Mouse (Mus musculus): ENCODE results near the gene Gm38394.
A peak's percentile ranks its signal among the peaks of the same experiment; 100 is the strongest.
"Not testable (repeated sequence)": the region's sequence is repeated elsewhere in the genome, so short reads cannot be mapped to it uniquely, and the experiment has no call there.

Gm38394 gene

DNA sequence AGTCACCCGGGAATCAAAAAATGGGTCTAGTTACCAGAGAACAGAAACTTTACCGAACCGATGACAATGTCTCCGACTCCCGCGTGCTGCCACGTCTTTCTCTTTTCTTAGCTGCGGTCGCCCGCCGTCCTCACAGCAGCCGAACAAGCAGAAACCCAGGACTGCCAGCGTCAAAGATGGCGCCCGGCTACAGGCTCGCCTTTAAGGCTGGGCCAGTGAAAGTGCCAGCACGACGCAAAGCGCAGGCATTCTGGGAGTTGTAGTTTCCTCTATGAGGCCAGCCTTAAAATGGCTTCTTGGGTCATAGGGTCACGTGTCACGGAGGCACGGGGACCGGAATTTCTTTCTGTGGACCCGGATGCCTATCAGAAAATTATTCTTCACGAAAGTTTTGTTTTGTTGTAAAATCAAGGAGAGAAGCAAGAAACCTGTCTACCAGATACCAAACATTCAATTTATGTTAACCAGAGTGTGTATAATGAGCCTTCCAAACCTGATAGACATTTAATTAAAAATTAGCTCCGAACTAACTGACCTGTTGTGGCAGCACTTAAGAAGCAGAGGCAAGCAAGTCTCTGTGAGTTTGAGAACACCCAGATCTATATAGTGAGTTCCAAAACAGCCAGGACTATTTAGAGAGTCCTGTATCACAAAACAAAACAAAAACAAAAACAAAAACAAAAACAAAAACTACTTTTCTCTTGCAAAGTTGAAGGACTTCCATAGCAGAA lies at the start of gene Gm38394:
Gene Gm38394, minus strand, starts transcription at position 116 of the 731 bp plus-strand sequence.
- peak; percentile 86 for DNase-seq (ENCODE audit: low spot score)

DNA sequence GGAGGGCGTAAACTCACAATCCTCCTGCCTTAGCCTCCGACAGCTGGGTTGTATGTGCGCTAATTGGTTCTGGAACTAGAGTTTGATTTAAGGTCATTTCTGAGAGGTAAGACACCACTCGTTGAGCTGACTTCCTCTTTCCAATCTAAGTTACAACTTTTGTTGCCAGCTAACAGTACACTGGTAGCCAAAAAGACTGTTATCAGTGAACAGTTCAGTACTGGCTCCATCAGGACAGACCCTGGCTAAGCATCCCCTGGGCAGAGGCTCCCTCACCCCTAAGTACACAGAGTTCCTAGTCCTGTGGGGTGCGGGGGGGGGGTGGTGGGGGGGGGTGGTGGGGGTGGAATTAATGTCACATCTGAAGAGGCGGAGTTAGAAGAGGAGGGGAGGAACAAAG lies 49.8 kb upstream of the Gm38394 start:
- no peak for DNase-seq (ENCODE audit: low spot score)

DNA sequence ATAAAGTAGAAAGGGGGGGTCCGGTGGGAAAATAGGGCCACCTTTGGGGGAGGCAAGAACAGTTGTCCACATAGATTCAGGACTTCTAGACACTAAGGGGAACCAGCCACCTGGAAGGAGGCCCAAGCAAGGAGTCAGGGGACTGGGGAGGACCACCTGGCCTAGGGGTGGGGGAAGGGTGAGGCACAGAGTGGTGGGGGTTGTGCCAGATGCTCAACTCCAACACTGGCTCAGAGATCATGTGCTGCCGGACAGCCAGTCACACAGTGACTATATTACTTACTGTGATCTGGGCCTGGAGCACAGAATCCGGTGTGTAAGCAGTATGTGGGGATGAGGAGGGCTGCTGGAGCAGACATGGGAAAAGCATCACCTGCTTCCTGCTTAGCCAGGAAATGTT lies 48.2 kb upstream of the Gm38394 start:
- DNase-seq (ENCODE audit: low spot score): no peak

DNA sequence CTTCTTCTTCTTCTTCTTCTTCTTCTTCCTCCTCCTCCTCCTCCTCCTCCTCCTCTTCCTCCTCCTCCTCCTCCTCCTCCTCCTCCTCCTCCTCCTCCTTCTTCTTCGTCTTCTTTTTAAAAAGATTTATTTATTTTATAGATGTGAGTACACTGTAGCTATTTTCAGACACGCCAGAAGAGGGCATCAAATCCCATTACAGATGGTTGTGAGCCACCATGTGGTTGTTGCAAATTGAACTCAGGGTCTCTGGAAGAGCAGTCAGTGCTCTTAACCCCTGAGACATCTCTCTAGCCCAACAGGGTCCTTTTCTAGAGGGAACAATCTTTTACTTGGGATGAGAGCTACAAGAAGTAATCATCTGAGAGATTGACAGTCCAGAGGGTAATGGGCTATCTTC lies 40.7 kb upstream of the Gm38394 start:
- not testable (repeated sequence) for DNase-seq (ENCODE audit: low spot score)

DNA sequence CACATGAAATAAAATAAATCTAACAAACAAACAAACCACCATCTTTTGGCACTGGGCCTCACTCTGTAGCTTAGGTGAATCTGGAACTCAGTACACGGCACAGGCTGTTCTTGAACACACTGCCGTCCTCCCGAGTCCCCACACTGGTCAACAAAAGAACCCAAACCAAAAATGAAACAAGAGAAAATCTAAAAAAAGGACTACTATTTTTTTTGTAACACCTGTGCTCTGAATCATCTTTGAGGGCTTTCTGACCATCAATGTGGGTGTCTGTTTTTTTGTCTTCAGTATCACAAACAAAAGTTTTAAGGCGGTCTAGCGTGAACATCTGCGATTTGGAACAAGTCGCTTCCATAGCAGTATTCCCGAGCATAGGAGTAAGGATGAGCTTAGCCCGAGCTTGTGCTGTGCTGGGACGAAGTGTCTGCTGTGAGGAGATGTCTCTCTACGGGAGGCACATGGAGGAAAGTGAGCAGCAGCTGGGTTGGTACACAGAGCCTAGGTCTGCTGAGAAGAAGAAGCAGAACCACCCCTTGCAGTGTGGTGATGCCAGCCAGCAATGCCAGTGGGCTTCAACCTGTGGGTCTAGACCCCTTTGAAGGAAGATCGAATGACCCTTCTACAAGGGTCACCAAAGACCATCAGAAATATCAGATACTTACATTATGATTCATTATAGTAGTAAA lies 37.0 kb upstream of the Gm38394 start:
- DNase-seq (ENCODE audit: low spot score): no peak

DNA sequence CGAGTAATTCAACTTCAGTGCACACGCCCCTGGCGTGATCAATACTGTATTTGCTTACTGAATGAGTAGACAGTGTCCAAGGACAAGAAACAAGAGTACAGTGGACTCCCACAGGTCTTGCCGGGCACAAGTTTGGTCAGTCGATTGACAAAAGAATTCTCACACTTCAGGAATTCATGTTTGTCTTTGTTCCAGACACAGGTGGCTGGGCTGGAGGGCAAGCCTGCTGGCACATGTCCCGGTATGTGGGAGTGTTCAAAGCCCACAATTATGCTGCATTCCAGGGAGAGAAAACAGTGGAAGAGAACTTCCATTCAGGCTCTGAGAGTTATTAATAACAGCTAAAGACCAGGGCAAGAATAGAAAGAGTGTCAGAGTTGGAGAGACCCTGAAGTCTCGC lies 34.8 kb upstream of the Gm38394 start:
- no peak for DNase-seq (ENCODE audit: low spot score)

DNA sequence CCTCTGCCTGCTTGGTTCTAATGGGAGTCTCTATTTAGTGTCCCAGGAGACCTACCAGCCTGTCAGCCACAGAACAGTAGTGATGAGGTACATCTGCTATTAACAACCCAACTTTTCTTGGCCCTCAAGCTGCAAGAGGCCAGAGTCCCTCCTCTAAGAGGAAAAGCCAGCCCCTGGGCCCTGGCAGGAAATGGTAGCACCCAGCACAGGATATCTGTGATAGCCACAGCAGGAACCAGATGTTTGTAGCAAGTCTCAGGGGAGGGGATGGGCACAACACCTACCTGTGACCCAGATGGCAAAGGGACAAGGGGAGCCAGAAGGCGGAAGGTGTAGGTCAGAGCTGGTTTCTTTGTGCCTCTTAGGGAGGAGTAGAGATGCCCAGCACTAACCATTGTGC lies 33.8 kb upstream of the Gm38394 start:
- DNase-seq (ENCODE audit: low spot score): no peak

DNA sequence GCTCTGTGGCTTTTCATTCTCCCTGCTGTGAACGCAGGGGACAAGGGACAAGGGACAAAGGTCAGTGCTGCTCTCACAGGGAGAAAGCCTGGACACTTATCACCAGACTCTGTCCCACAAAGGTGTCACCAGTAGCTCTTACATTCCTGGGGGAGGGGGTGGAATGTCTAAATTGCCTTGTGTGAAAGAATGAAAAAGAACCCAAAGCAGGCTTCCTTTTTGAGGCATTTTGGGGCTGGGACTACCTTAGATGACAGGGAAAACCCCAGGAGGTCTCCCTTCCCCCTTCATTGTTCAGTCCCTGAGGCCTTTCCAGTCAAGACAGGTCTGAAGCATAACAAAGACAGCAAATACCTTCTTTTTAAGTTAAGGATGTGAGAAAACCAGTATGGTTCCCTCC lies 33.2 kb upstream of the Gm38394 start:
- DNase-seq (ENCODE audit: low spot score): no peak

DNA sequence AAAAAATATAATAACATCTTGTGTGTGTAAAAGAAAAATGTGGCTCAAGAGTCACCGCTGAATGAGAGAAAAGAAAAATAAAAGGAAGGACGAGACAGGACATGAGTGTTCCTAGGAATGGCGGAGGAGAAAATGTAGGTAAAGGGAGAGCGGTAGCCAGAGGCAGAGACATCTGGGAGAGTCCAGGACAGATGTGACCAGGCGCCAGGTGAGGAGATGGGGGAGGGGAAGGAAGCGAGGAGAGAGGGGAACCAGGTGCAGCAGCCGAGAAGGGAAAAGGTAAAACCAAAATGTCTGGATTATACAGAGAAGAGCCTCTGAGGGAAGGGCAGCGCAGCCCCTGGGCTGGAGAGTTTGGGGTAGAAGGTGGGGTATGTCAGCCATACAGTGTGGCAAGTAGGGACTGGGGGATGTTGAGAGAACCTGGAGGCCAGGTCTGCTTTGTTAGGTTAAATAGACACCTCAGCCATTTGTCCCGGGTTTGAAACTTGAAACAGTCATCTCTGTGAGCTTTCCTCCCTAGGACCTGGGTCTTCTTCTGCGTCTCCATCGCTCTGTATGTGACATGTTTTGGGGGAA lies 32.5 kb upstream of the Gm38394 start:
- DNase-seq (ENCODE audit: low spot score): no peak

DNA sequence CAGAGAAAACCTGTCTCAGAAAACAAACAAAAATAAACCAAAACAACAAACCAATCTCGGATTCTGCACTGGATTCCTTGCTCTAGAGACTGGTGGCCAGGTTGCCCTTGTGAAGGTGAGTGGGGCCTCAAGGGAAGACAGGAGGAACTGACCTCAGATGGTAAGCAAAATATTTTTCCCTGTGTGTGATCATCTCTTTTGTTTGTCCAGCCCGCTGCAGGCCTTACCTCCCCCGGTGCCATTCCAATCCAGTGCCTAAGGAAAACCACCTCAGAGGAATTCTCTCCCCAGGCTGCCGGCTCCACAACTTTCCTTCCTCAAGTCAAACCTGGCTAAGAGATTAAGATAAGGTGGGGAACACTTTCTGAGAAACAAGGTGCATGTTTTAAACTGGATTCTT lies 31.1 kb upstream of the Gm38394 start:
- no peak for DNase-seq (ENCODE audit: low spot score)

DNA sequence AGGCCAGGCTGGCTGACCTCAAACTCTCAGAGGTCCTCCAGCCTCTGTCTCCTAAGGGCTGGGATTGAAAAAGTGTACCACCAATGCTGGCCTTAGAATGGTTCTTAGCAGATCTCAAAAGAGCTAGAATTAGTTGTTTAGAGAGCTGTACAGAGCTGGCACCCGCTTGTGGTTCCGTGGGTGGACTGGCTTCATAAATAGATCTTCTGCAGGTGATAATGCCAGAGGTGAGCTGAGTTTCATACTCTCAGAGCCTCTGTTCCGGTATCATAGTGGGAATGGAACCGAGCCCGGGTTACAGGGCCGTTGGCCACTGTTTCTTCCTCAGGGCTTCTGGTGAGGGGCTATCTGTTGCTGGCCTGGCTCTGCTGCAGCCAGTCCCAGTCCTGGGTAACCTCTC lies 29.9 kb upstream of the Gm38394 start:
- DNase-seq (ENCODE audit: low spot score): no peak

DNA sequence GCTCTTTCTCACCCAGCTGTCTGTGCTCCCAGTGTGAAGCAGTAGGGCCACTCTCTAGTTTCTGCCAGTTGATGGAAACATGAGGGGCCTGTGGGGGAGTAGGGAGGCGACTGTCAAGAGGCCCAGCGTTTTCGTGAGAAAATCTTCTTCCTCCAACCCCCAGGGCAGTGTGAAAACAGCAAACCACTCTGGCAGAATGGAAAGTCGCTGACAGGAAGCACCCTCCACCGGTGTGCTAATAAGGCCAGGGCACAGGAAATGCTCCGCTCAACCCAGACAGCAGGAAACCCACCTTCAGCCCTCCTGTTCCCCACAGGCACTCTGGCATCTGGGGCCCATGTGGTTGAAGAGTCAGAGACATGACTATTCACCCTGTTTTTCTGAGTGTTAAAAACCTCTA lies 28.8 kb upstream of the Gm38394 start, which contains the start of gene Lax1:
Gene Lax1, minus strand, starts transcription at position 212 of the 400 bp plus-strand sequence.
- DNase-seq (ENCODE audit: low spot score): no peak

DNA sequence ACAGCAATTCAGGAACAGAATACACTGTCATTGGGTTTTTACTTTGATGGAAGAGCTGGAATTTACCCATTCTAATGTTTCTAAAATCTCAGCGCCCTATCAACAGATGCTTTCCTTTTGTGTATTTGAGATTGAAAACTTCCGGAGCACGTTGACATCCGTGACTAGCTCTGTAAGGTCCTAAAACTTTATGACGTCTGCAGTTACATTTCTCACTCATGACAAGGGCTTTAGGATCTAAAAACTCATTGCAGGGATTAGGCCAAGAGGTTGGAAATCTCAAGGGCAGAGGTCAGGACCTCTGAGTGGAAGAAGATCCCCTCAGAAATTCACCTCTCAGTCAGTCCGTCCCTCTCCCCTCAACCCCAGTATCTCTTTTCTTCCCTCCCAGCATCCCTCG lies 27.2 kb upstream of the Gm38394 start:
- DNase-seq (ENCODE audit: low spot score): no peak

DNA sequence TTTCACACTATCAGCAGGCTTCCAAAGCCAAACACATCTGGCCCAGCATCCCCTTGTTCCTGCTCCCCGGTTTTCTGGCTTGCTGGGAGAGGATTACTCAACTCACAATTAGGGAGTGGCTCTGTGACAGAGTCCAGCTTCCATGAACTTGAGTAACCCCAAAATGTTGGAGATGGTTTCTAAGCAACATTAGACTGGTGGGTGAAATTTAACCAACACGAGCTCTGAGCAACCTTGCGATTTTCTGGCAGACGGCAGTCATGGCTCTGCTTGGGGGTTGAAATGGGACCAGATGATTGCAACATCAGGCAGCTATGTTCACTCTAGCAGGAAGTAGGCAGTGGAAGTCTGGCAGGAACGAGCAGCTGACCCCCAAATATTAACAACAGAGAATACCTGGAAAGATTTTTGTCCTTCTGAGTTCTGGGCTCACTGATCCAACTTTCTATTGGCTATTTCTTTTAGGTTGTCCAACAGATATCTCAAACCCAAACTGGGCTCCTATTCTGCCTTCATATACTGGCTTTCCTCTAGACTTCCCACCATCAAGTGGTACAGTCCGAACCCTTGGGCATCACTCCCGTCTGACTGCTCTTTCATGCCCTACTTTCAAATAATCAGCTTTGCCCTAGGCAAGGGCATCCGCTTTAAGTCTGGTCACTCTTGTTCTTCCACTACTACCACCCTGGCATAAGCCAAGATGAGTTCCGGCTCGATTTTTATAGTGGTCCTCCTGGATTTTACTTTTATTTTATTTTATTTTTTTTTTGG lies 24.8 kb upstream of the Gm38394 start:
- no peak for DNase-seq (ENCODE audit: low spot score)

DNA sequence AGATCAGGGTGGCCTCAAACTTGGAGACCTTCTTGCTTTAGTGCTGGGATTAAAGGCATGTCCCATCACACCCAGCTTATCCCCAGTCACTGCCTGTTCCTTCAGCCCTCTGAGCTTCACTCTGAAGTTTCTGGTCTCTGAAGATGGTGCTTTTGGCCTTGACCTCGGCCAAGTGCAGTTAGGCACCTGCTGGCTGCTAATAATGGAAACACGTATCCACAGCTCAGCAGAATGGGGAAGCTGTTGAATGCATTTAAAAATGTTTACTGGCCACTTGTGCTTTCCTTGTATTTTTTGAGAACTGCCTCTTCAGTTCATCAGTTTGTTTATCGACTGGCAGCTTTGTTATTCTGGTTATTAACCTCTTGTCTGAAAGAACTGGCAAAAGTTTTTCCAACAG lies 10.7 kb upstream of the Gm38394 start:
- no peak for DNase-seq (ENCODE audit: low spot score)

DNA sequence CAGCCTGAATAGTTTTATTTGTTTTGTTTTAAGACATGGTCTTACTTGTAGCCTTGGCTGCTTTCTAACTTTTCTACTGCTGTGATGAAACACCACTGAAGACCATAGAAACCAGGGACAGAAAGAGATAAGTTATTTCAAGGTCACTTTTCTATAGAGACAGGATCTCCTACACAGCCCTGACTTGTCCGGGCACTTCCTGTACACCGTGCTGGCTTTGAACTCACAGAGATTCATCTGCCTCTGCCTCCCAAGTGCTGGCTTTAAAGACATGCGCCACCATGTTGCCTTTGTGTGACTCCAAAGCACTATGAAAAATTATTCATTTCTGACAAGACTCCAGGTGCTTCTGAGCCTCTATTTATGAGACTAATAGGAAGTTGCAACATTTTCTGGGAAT lies 10.1 kb upstream of the Gm38394 start:
- no peak for DNase-seq (ENCODE audit: low spot score)

DNA sequence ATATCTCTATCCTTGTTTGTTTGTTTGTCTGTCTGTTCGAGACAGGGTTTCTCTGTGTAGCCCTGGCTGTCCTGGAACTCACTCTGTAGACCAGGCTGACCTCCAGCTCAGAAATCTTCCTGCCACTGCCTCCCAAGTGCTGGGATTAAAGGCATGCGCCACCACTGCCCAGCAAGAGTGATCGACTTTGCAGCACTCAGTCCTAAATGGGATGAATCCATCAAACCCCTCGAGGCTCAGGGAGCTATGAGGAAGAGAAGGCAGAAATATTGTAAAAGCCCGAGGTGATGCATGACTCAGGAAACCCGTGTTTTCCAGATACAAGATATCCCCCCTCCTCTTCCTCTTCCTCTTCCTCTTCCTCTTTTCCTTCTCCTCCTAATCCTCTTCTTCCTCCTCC lies 9.7 kb upstream of the Gm38394 start:
- no peak for DNase-seq (ENCODE audit: low spot score)

DNA sequence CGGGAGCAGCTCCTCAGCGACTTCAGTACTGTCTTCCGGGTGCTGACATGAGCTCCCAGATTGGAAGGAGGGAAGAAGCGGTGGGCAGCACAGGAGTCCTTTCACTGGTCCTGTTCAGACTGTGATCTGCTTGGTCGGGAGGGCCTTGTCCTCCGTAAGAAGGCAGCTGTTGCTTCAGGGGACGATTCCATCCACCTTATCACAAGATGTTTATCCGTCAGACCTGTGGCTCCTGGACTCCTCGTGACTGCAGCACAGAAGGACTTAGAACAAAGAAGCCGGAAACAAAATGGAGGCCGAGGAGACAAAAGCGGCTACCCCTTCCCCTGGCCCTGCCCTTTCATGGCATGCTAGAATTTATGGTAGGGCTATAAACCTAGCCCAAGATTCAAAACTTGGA lies 9.1 kb upstream of the Gm38394 start:
- DNase-seq (ENCODE audit: low spot score): no peak

DNA sequence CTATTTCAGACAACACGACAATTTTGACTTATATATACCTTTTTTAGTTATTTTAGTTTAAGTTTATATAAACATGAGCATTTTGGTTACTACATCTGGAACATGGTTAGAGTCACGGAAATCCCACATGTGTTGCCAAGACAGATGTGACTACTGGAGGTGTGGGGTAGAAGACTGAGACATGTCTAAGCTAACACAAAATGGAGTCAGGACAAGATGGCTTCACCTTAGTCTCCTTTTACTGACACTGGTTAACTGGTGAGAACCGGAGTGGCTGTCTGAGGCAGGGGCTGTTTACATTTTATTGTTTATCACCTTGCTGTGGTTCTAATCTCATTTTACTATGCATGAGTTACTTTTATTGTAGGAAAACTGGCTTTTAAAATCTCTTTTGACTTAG lies 7.5 kb upstream of the Gm38394 start:
- no peak for DNase-seq (ENCODE audit: low spot score)

DNA sequence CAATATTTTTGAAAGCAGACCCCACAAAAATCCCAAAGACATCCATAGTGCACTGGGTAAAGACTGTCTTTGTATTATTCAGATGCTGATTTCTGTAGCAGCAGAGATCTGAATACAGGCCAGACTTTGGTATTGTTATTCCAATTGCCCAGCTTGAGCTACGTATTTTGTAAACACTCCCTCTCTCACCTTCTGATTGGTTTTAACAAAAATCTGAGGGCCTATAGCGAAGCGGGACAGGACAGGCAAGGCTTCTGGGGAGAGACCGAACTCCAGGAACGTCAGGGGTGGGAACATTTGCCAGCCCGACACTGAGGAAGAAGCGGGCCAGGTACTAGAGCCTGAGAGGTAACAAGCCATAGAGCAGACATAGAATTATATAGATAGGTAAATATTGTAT lies 6.6 kb upstream of the Gm38394 start:
- no peak for DNase-seq (ENCODE audit: low spot score)

DNA sequence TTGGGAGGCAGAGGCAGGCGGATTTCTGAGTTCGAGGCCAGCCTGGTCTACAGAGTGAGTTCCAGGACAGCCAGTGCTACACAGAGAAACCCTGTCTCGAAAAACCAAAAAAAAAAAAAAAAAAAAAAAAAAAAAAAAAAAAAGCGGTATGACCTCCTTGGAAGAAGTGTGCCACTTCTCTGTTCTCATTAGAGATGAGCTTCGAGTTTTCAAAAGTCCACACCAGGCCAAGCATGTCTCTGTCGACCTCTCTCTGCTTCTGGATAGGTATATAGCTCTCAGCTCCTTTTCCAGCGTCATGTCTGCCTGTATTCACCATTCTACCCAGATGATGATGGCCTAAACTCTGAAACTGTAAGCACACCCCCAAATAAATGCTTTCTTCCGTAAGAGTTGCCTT lies 4.6 kb upstream of the Gm38394 start:
- DNase-seq (ENCODE audit: low spot score): not testable (repeated sequence)

DNA sequence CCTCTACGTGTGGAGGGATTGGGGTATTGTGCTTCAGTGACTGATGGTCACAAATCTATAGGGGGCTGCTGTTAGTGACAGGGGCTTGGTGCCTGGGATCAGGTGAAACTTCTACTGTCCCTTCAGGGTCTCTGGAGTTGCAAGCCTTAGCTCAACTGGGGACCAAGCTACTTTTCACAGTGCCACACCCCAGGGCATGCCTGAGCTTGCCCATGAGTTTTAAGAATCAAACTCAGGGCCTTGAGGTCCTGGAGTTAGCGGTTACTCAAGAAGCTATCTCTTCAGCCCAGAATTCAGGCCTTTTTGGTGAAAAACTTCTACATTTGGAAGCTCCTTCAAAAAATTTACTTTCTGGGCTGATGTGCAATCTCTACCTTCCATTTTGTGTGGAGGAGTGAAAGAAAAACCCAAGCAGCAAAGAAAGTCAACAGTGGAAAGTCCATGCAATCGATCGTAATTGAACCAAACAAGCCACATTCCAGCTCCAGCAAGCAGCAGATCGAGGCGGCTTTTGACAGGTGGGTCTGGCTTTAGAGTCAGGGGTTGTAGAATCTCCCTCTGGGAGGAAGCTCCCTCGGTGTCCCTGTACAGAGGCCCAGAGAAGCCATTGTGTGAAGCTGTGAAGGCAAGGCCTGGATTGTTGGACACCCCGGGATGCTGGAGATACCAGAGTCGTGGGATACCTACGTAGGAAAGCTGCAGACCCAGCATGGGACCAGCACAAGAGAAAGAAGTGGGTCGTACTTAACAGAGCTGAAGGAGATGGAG lies 3.3 kb upstream of the Gm38394 start:
- DNase-seq (ENCODE audit: low spot score): no peak
